Mouse (Mus musculus) lung, embryonic 14.5 days (tissue): Measurements from ENCODE around the gene 9030612E09Rik. TPM values are rescaled to one million over a fixed set of nuclear protein-coding genes. Genes with fewer than 3 reads are reported as not detected.

Source experiments
- ATAC-seq: fragments of 200-750 bp; cut with Nextera tagmentation; 2 replicates; pipeline ENCODE4 v1.8.0; 2017; ENCODE audit warnings: mild to moderate bottlenecking, moderate TSS enrichment, moderate library complexity; ENCODE audit not compliant: insufficient read depth
- DNase-seq: peaks from one replicate; pipeline ENCODE4 v3.0.0-alpha.2; 2015
- H3K27ac ChIP-seq: fragments of 300-500 bp; sonication (generic); 2 replicates; pipeline ENCODE4 v1.5.1; 2014; ENCODE audit warnings: low read depth, mild to moderate bottlenecking, moderate library complexity
- H3K27me3 ChIP-seq: fragments of 300-500 bp; sonication (generic); 2 replicates; pipeline ENCODE4 v1.6.1; 2014; ENCODE audit warnings: low read length, control low read depth; ENCODE audit not compliant: insufficient read depth
- H3K36me3 ChIP-seq: fragments of 300-500 bp; sonication (generic); 2 replicates; pipeline ENCODE4 v1.6.1; 2014; ENCODE audit warnings: control low read depth; ENCODE audit not compliant: insufficient read depth
- H3K4me1 ChIP-seq: fragments of 300-500 bp; sonication (generic); 2 replicates; pipeline ENCODE4 v1.6.1; 2014; ENCODE audit warnings: antibody characterized with exemption, control low read depth; ENCODE audit not compliant: insufficient read depth
- H3K4me2 ChIP-seq: fragments of 300-500 bp; sonication (generic); 2 replicates; pipeline ENCODE4 v1.6.1; 2014; ENCODE audit warnings: mild to moderate bottlenecking
- H3K4me3 ChIP-seq: fragments of 300-500 bp; sonication (generic); 2 replicates; pipeline ENCODE4 v1.5.1; 2014; ENCODE audit warnings: low read depth, low read length
- H3K9ac ChIP-seq: fragments of 300-500 bp; sonication (generic); 2 replicates; pipeline ENCODE4 v1.6.1; 2014
- H3K9me3 ChIP-seq: fragments of 300-500 bp; sonication (generic); 2 replicates; pipeline ENCODE4 v1.6.1; 2016; ENCODE audit warnings: low read depth, low read length, control low read depth
- CTCF ChIP-seq: IDR thresholded peaks from 2 replicates; pipeline ENCODE4 v1.5.1; 2016; ENCODE audit warnings: antibody characterized with exemption, low read depth
- WGBS: fragments of 180-500 bp; shearing (Covaris S2); extraction: QIAGEN DNeasy Blood & Tissue Kit; methylation state at CpG from one replicate; pipeline ENCODE4 v1.1.7; 2014; 5-methylcytosine and 5-hydroxymethylcytosine counted together
- polyA plus RNA-seq: library from polyadenylated mRNA; unstranded; fragments of >200 nt; fragmentation: Nextera tagmentation; extraction: Ambion mirVana; gene quantifications from 2 replicates; pipeline ENCODE4 v1.2.1, GENCODE M21; 2014

9030612E09Rik gene
- polyA plus RNA-seq, 1 experiment from 2014 or later: not detected

GRCm38 (mm10) chr10:43172066-43172465, 2.4 kb upstream of the 9030612E09Rik start:
- peak overlapping the region; percentile 70; the same call in 1 of the 2 replicates for H3K4me3 ChIP-seq
- H3K4me1 ChIP-seq: peaks cover 3% of the 10 kb centered on the region; the same call in 1 of the 2 replicates
- 6% methylated on average over 7 of the region's 7 CpGs for WGBS
- peak overlapping the region; percentile 97; the same call in 1 of the 2 replicates for H3K4me2 ChIP-seq
- H3K9ac ChIP-seq: no peak overlapping the region
- no peak for DNase-seq
- ATAC-seq: no peak
- no peak for TF ChIP-seq CTCF
- no peaks in the 10 kb centered on the region for H3K9me3 ChIP-seq
- no peaks in the 10 kb centered on the region for H3K36me3 ChIP-seq
- no peak overlapping the region for H3K27ac ChIP-seq
- peaks cover 46% of the 10 kb centered on the region for H3K27me3 ChIP-seq

GRCm38 (mm10) chr10:43172554-43172953, 1.9 kb upstream of the 9030612E09Rik start:
- H3K9me3 ChIP-seq: no peaks in the 10 kb centered on the region
- peaks cover 49% of the 10 kb centered on the region for H3K27me3 ChIP-seq
- peak overlapping the region; percentile 70 for H3K4me3 ChIP-seq
- DNase-seq: peak; percentile 16
- H3K36me3 ChIP-seq: no peaks in the 10 kb centered on the region
- WGBS: 8% methylated on average over 8 of the region's 8 CpGs
- no peak for TF ChIP-seq CTCF
- H3K9ac ChIP-seq: no peak overlapping the region
- H3K27ac ChIP-seq: no peak overlapping the region
- ATAC-seq: no peak
- H3K4me1 ChIP-seq: peaks cover 3% of the 10 kb centered on the region; the same call in 1 of the 2 replicates
- H3K4me2 ChIP-seq: peak overlapping the region; percentile 97

- Histone ChIP-seq H3K4me1 (peaks cover 3% of the 10 kb centered on the region; the same call in 1 of the 2 replicates), H3K9me3 (no peaks in the 10 kb centered on the region), H3K4me3 (peak overlapping the region; percentile 70), H3K4me2 (peak overlapping the region; percentile 97), H3K27me3 (peaks cover 54% of the 10 kb centered on the region), H3K9ac (peak overlapping the region; percentile 56), H3K27ac (no peak overlapping the region), H3K36me3 (no peaks in the 10 kb centered on the region)
- WGBS: under 1% methylated on average over 48 of the region's 53 CpGs
- DNase-seq (peak; percentile 87), ATAC-seq (peak; percentile 59)
- peak; percentile 18; the same call in 1 of the 2 replicates for TF ChIP-seq CTCF
Measured at GRCm38 (mm10) chr10:43173141-43173827, 1.2 kb upstream of the 9030612E09Rik start.

GRCm38 (mm10) chr10:43173828-43174325, 627 bp upstream of the 9030612E09Rik start:
- Histone ChIP-seq H3K9ac (peak overlapping the region; percentile 56), H3K4me3 (peak overlapping the region; percentile 70), H3K4me2 (peak overlapping the region; percentile 97), H3K4me1 (peaks cover 3% of the 10 kb centered on the region; the same call in 1 of the 2 replicates), H3K9me3 (no peaks in the 10 kb centered on the region), H3K27ac (no peak overlapping the region), H3K27me3 (peaks cover 55% of the 10 kb centered on the region), H3K36me3 (no peaks in the 10 kb centered on the region)
- no peak for TF ChIP-seq CTCF
- DNase-seq (peak; percentile 30), ATAC-seq (peak; percentile 36; the same call in 1 of the 2 replicates)
- WGBS: under 1% methylated on average over 29 of the region's 38 CpGs

GRCm38 (mm10) chr10:43175156-43175601, 675 bp downstream of the 9030612E09Rik start:
- H3K36me3 ChIP-seq: no peaks in the 10 kb centered on the region
- peak overlapping the region; percentile 97 for H3K4me2 ChIP-seq
- peak overlapping the region; percentile 70 for H3K4me3 ChIP-seq
- peaks cover 3% of the 10 kb centered on the region; the same call in 1 of the 2 replicates for H3K4me1 ChIP-seq
- WGBS: 2% methylated on average over 18 of the region's 18 CpGs
- peaks cover 58% of the 10 kb centered on the region for H3K27me3 ChIP-seq
- no peaks in the 10 kb centered on the region for H3K9me3 ChIP-seq
- DNase-seq: peak; percentile 10
- no peak for TF ChIP-seq CTCF
- no peak overlapping the region for H3K27ac ChIP-seq
- H3K9ac ChIP-seq: no peak overlapping the region; the same call in 1 of the 2 replicates
- peak; percentile 18; the same call in 1 of the 2 replicates for ATAC-seq

- H3K4me1 ChIP-seq: no peaks in the 10 kb centered on the region
- peak; percentile 38; the same call in 1 of the 2 replicates for ATAC-seq
- peak; percentile 73 for DNase-seq
- H3K36me3 ChIP-seq: no peaks in the 10 kb centered on the region
- H3K27me3 ChIP-seq: peaks cover 26% of the 10 kb centered on the region
- 28% methylated on average over 5 of the region's 5 CpGs for WGBS
- no peak for TF ChIP-seq CTCF
- no peak overlapping the region for H3K9ac ChIP-seq
- no peaks in the 10 kb centered on the region for H3K9me3 ChIP-seq
- H3K27ac ChIP-seq: no peak overlapping the region
- no peak overlapping the region for H3K4me2 ChIP-seq
- no peak overlapping the region for H3K4me3 ChIP-seq
Measured at GRCm38 (mm10) chr10:43180313-43180912, 5.9 kb downstream of the 9030612E09Rik start.

- Histone ChIP-seq H3K27me3 (no peaks in the 10 kb centered on the region), H3K4me2 (no peak overlapping the region), H3K9ac (no peak overlapping the region), H3K27ac (no peak overlapping the region), H3K36me3 (no peaks in the 10 kb centered on the region), H3K9me3 (no peaks in the 10 kb centered on the region), H3K4me3 (no peak overlapping the region), H3K4me1 (no peaks in the 10 kb centered on the region)
- TF ChIP-seq CTCF: no peak
- ATAC-seq (no peak), DNase-seq (no peak)
- 93% methylated on average over 2 of the region's 2 CpGs for WGBS
Measured at GRCm38 (mm10) chr10:43200206-43200605, 25.7 kb downstream of the 9030612E09Rik start.
